Mouse (Mus musculus) thymus, postnatal 4 days (tissue): ENCODE measurements around the gene Sox6.
A peak's percentile ranks its signal among the peaks of the same experiment; 100 is the strongest.
"Not testable (repeated sequence)": the region's sequence is repeated elsewhere in the genome, so short reads cannot be mapped to it uniquely, and the experiment has no call there.

ENCODE experiments used
- DNase-seq: peaks from one replicate; pipeline ENCODE4 v3.0.0; 2021

Sox6 gene

GRCm38 (mm10) chr7:116038511-116038910 lies at the start of gene Sox6:
Gene Sox6, minus strand, starts transcription at chr7:116038796.
- peak; percentile 23 for DNase-seq

- not testable (repeated sequence) for DNase-seq
Observed at GRCm38 (mm10) chr7:116084366-116084765, 45.8 kb upstream of the Sox6 start, which contains the start of gene Gm4353. Gene Gm4353, minus strand, starts transcription at chr7:116084635.

- DNase-seq, result no peak
Observed at GRCm38 (mm10) chr7:116060739-116061138, 22.1 kb upstream of the Sox6 start.

- no peak for DNase-seq
Observed at GRCm38 (mm10) chr7:116040470-116041019, 1.9 kb upstream of the Sox6 start.

- DNase-seq, result peak; percentile 88
Observed at GRCm38 (mm10) chr7:116039538-116040466, 1.2 kb upstream of the Sox6 start.

GRCm38 (mm10) chr7:116039196-116039537 lies 571 bp upstream of the Sox6 start, which contains the start of gene 1110004F10Rik:
Gene 1110004F10Rik, plus strand, starts transcription at chr7:116039397.
- DNase-seq, result peak; percentile 15

- DNase-seq, result no peak
Observed at GRCm38 (mm10) chr7:116038024-116038423, 572 bp downstream of the Sox6 start.

- peak; percentile 15 for DNase-seq
Observed at GRCm38 (mm10) chr7:116036591-116037555, 1.7 kb downstream of the Sox6 start.

GRCm38 (mm10) chr7:116035504-116035903 lies 3.1 kb downstream of the Sox6 start:
- no peak for DNase-seq

- peak; percentile 41 for DNase-seq
Observed at GRCm38 (mm10) chr7:116034282-116034758, 4.3 kb downstream of the Sox6 start.

- DNase-seq, result peak; percentile 58
Observed at GRCm38 (mm10) chr7:116033371-116034241, 5.0 kb downstream of the Sox6 start.

- DNase-seq, result peak; percentile 77
Observed at GRCm38 (mm10) chr7:116032596-116033307, 5.8 kb downstream of the Sox6 start.

- peak; percentile 57 for DNase-seq
Observed at GRCm38 (mm10) chr7:116031718-116032595, 6.6 kb downstream of the Sox6 start.

GRCm38 (mm10) chr7:116031388-116031717 lies 7.2 kb downstream of the Sox6 start:
- peak; percentile 12 for DNase-seq

- DNase-seq, result peak; percentile 6
Observed at GRCm38 (mm10) chr7:116030597-116031387, 7.8 kb downstream of the Sox6 start.

GRCm38 (mm10) chr7:116029991-116030390 lies 8.6 kb downstream of the Sox6 start:
- DNase-seq, result no peak

GRCm38 (mm10) chr7:116002726-116003125 lies 35.9 kb downstream of the Sox6 start:
- no peak for DNase-seq

- DNase-seq, result no peak
Observed at GRCm38 (mm10) chr7:115988109-115988779, 50.4 kb downstream of the Sox6 start.

GRCm38 (mm10) chr7:115985716-115986115 lies 52.9 kb downstream of the Sox6 start:
- DNase-seq, result no peak
